Mouse (Mus musculus) midbrain, embryonic 16.5 days (tissue): ENCODE measurements around the gene 4930583I09Rik. TPM values are rescaled to one million over a fixed set of nuclear protein-coding genes. Genes with fewer than 3 reads are reported as not detected.

ENCODE experiments used
- ATAC-seq: fragments of 200-750 bp; cut with Nextera tagmentation; 2 replicates; pipeline ENCODE4 v1.8.0; 2017; ENCODE audit warnings: moderate TSS enrichment
- H3K27ac ChIP-seq: fragments of 300-500 bp; sonication (generic); 2 replicates; pipeline ENCODE4 v1.5.1; 2014; ENCODE audit warnings: mild to moderate bottlenecking, low read length, mixed read lengths
- H3K27me3 ChIP-seq: fragments of 300-500 bp; sonication (generic); 2 replicates; pipeline ENCODE4 v1.6.1; 2014; ENCODE audit warnings: low read depth, low read length, mixed read lengths; ENCODE audit not compliant: control insufficient read depth, insufficient read depth
- H3K36me3 ChIP-seq: fragments of 300-500 bp; sonication (generic); 2 replicates; pipeline ENCODE4 v1.6.1; 2014; ENCODE audit warnings: mild to moderate bottlenecking, low read length, moderate library complexity, mixed read lengths; ENCODE audit not compliant: control insufficient read depth, insufficient read depth
- H3K4me1 ChIP-seq: fragments of 300-500 bp; sonication (generic); 2 replicates; pipeline ENCODE4 v1.6.1; 2014; ENCODE audit warnings: mild to moderate bottlenecking, low read length, mixed read lengths; ENCODE audit not compliant: control insufficient read depth, insufficient read depth
- H3K4me2 ChIP-seq: fragments of 300-500 bp; sonication (generic); 2 replicates; pipeline ENCODE4 v1.6.1; 2014; ENCODE audit warnings: mild to moderate bottlenecking, low read length, mixed read lengths
- H3K4me3 ChIP-seq: fragments of 300-500 bp; sonication (generic); 2 replicates; pipeline ENCODE4 v1.5.1; 2014; ENCODE audit warnings: low read depth, mild to moderate bottlenecking, low read length, moderate library complexity, mixed read lengths
- H3K9ac ChIP-seq: fragments of 300-500 bp; sonication (generic); 2 replicates; pipeline ENCODE4 v1.6.1; 2014; ENCODE audit warnings: low read depth, low read length, mixed read lengths
- H3K9me3 ChIP-seq: fragments of 300-500 bp; sonication (generic); replicated peaks from 2 replicates; pipeline ENCODE4 v1.6.1; 2014; ENCODE audit warnings: mild to moderate bottlenecking, low read length, mixed read lengths; ENCODE audit not compliant: control insufficient read depth, poor library complexity, severe bottlenecking
- WGBS: fragments of 180-500 bp; shearing (Covaris S2); extraction: QIAGEN DNeasy Blood & Tissue Kit; methylation state at CpG from one replicate; pipeline ENCODE4 v1.1.7; 2014; 5-methylcytosine and 5-hydroxymethylcytosine counted together
- polyA plus RNA-seq: library from polyadenylated mRNA; unstranded; fragments of >200 nt; fragmentation: Nextera tagmentation; extraction: Ambion mirVana; gene quantifications from 2 replicates; pipeline ENCODE4 v1.2.1, GENCODE M21; 2015

4930583I09Rik gene
- polyA plus RNA-seq, 1 experiment from 2014 or later, result not detected

GRCm38 (mm10) chr17:64785961-64786360 is 49.9 kb downstream of the 4930583I09Rik start:
- no peak for ATAC-seq
- Histone ChIP-seq H3K4me3 (no peak overlapping the region), H3K36me3 (no peaks in the 10 kb centered on the region), H3K27ac (no peak overlapping the region), H3K9me3 (no peaks in the 10 kb centered on the region), H3K4me1 (no peaks in the 10 kb centered on the region), H3K9ac (no peak overlapping the region), H3K27me3 (no peaks in the 10 kb centered on the region), H3K4me2 (no peak overlapping the region)
- 88% methylated on average over 1 of the region's 1 CpGs for WGBS

Other genes with a start within 250 kb of the 4930583I09Rik start
- 5.3 and 6.6 TPM in 2 replicates for gene Man2a1, start 235.3 kb downstream of the 4930583I09Rik start, polyA plus RNA-seq